Mouse (Mus musculus) CH12.LX (cell line): ENCODE data around the gene Dcaf12. TPM values are rescaled to one million over a fixed set of nuclear protein-coding genes. Genes with fewer than 3 reads are reported as not detected.

ENCODE experiments used
- DNase-seq: peaks from one replicate; pipeline ENCODE4 v3.0.0-alpha.2; 2013; ENCODE audit errors: extremely low read depth
- H3K27ac ChIP-seq: 2 replicates; pipeline ENCODE4 v1.5.1; 2012; ENCODE audit warnings: low read depth, mild to moderate bottlenecking, control low read depth, moderate library complexity; ENCODE audit not compliant: insufficient read depth
- H3K27me3 ChIP-seq: replicated peaks from 2 replicates; pipeline ENCODE3; 2012; ENCODE audit warnings: inconsistent platforms
- H3K36me3 ChIP-seq, 2 experiments: replicated peaks in 1 of 2; 2 replicates each; pipeline versions ENCODE3 to v1.6.1; 2012; ENCODE audit warnings: inconsistent platforms in 1 of 2, low read length in 1 of 2, mild to moderate bottlenecking in 1 of 2, mixed read lengths in 1 of 2, moderate library complexity in 1 of 2; ENCODE audit not compliant: control insufficient read depth in 1 of 2, insufficient read depth in 1 of 2
- H3K4me1 ChIP-seq, 2 experiments: 2 replicates each; pipeline ENCODE4 v1.6.1; 2012; ENCODE audit warnings: inconsistent platforms in 1 of 2, moderate library complexity in 1 of 2; ENCODE audit not compliant: insufficient read depth in 2 of 2, control insufficient read depth in 1 of 2
- H3K4me2 ChIP-seq: 2 replicates; pipeline ENCODE4 v1.6.1; 2012; ENCODE audit warnings: low read depth, mild to moderate bottlenecking, control low read depth; ENCODE audit not compliant: poor library complexity, insufficient read depth, severe bottlenecking
- H3K4me3 ChIP-seq, 3 experiments: fragments of 150-350 bp in 1 of 3; sonication (generic) in 1 of 3; replicated peaks in 1 of 3; 2 replicates each; pipeline versions ENCODE3 to v1.5.1; 2011 to 2012; ENCODE audit warnings: low read depth in 2 of 3, low read length in 2 of 3, mild to moderate bottlenecking in 2 of 3, moderate library complexity in 2 of 3, control low read depth in 1 of 3, improper control_type of control experiment in 1 of 3, inconsistent platforms in 1 of 3, mixed read lengths in 1 of 3; ENCODE audit not compliant: poor library complexity in 1 of 3
- H3K79me2 ChIP-seq: replicated peaks from 2 replicates; pipeline ENCODE4 v1.6.1; 2012; ENCODE audit warnings: mild to moderate bottlenecking, moderate library complexity; ENCODE audit not compliant: control insufficient read depth, poor library complexity, insufficient read depth, severe bottlenecking; ENCODE audit errors: extremely low read depth
- H3K9ac ChIP-seq: 2 replicates; pipeline ENCODE4 v1.6.1; 2012; ENCODE audit warnings: low read depth, mild to moderate bottlenecking, control low read depth, moderate library complexity; ENCODE audit not compliant: insufficient read depth
- H3K9me3 ChIP-seq: replicated peaks from 2 replicates; pipeline ENCODE3; 2012; ENCODE audit warnings: low read length, inconsistent platforms, mixed read lengths
- BHLHE40 ChIP-seq: IDR thresholded peaks from 2 replicates; pipeline ENCODE4 v1.6.1; 2011; ENCODE audit warnings: mild to moderate bottlenecking, low read depth, low read length, improper control_type of control experiment
- CHD2 ChIP-seq: IDR thresholded peaks from 2 replicates; pipeline ENCODE4 v1.6.1; 2011; ENCODE audit warnings: low read length, improper control_type of control experiment
- ELF1 ChIP-seq: IDR thresholded peaks from 2 replicates; pipeline ENCODE4 v1.6.1; 2014; ENCODE audit warnings: low read depth, mild to moderate bottlenecking, inconsistent platforms, low read length, improper control_type of control experiment
- GABPA ChIP-seq: IDR thresholded peaks from 2 replicates; pipeline ENCODE4 v1.6.1; 2012; ENCODE audit warnings: low read depth, low read length, improper control_type of control experiment, inconsistent platforms; ENCODE audit not compliant: insufficient replicate concordance
- JUND ChIP-seq: conservative IDR thresholded peaks from 2 replicates; pipeline ENCODE4 v1.6.1; 2011; ENCODE audit warnings: low read depth, low read length, improper control_type of control experiment
- MAFK ChIP-seq: IDR thresholded peaks from 2 replicates; pipeline ENCODE4 v1.6.1; 2011; ENCODE audit warnings: low read length, improper control_type of control experiment; ENCODE audit not compliant: insufficient replicate concordance
- MAX ChIP-seq: IDR thresholded peaks from 2 replicates; pipeline ENCODE4 v1.6.1; 2011; ENCODE audit warnings: low read length, improper control_type of control experiment
- MYC ChIP-seq: IDR thresholded peaks from 2 replicates; pipeline ENCODE4 v1.6.1; 2011; ENCODE audit warnings: low read depth, mild to moderate bottlenecking, improper control_type of control experiment, low read length
- NELFE ChIP-seq: IDR thresholded peaks from 2 replicates; pipeline ENCODE4 v1.6.1; 2011; ENCODE audit warnings: low read depth, low read length, improper control_type of control experiment
- PAX5 ChIP-seq: IDR thresholded peaks from 2 replicates; pipeline ENCODE4 v1.6.1; 2012; ENCODE audit warnings: low read length, inconsistent platforms, mixed read lengths
- POLR2A ChIP-seq: IDR thresholded peaks from 2 replicates; pipeline ENCODE4 v1.6.1; 2011; ENCODE audit warnings: low read depth, mild to moderate bottlenecking, improper control_type of control experiment, low read length
- POLR2AphosphoS2 ChIP-seq: IDR thresholded peaks from 2 replicates; pipeline ENCODE4 v1.6.1; 2011; ENCODE audit warnings: low read depth, low read length, improper control_type of control experiment
- RCOR1 ChIP-seq: conservative IDR thresholded peaks from 2 replicates; pipeline ENCODE4 v1.6.1; 2012; ENCODE audit warnings: low read depth, mild to moderate bottlenecking, inconsistent platforms, low read length, improper control_type of control experiment
- SMC3 ChIP-seq: IDR thresholded peaks from 2 replicates; pipeline ENCODE4 v1.6.1; 2011; ENCODE audit warnings: low read depth, low read length, improper control_type of control experiment
- USF1 ChIP-seq: IDR thresholded peaks from 2 replicates; pipeline ENCODE4 v1.6.1; 2014; ENCODE audit warnings: low read depth, mild to moderate bottlenecking, inconsistent platforms, low read length, improper control_type of control experiment
- USF2 ChIP-seq: conservative IDR thresholded peaks from 2 replicates; pipeline ENCODE4 v1.6.1; 2011; ENCODE audit warnings: low read depth, low read length, improper control_type of control experiment
- dilution Hi-C: fragments of 300-500 bp; cut with MboI; formaldehyde crosslinking; loops from 2 replicates; pipeline ENCODE4 v1.14.3; 2020; ENCODE audit warnings: low sequenced_read_pairs; ENCODE audit not compliant: extremely low pct_unique_long_range_greater_than_20kb, extremely low pct_ligation_motif_present
- in situ Hi-C: fragments of 300-500 bp; cut with MboI; formaldehyde crosslinking; loops from 3 replicates; pipeline ENCODE4 v1.14.3; 2019; ENCODE audit warnings: low sequenced_read_pairs, low pct_ligation_motif_present, low pct_unique_long_range_greater_than_20kb, mixed read lengths
- polyA plus RNA-seq: library from polyadenylated mRNA; unstranded; fragments of >175 nt; gene quantifications from 2 replicates; pipeline ENCODE4 v1.2.1, GENCODE M21; 2012; ENCODE audit warnings: low read depth; ENCODE audit not compliant: insufficient read length
- total RNA-seq, 2 experiments: library from RNA; depleted of rRNA; stranded (reverse); fragments of 300-350 nt in 1 of 2; fragments of >200 nt in 1 of 2; gene quantifications; 2 replicates each; pipeline ENCODE4 v1.2.3; 2012 to 2014

Gene Dcaf12
- total and polyA plus RNA-seq, 3 experiments, result 31.3 to 42.0 (median 33.7) TPM

GRCm38 (mm10) chr4:41295507-41295906 is 19.2 kb downstream of the Dcaf12 start:
- no peak overlapping the region for H3K4me2 ChIP-seq
- in situ Hi-C loops, result no loop called here
- dilution Hi-C loops, result no loop called here
- peak; percentile 36 for DNase-seq
- H3K9me3 ChIP-seq, result no peaks in the 10 kb centered on the region
- no peak overlapping the region for H3K27ac ChIP-seq
- H3K4me3 ChIP-seq, result no peak overlapping the region
- no peak overlapping the region for H3K9ac ChIP-seq
- H3K79me2 ChIP-seq, result no peaks in the 10 kb centered on the region
- TF ChIP-seq BHLHE40 (0 out of 2 replicates have a peak, but pooled peaks have one; percentile 19), MAFK (no peak), GABPA (no peak), JUND (peak; percentile 63)
- peaks cover 10 to 32% of the 10 kb centered on the region in 2 experiments for H3K4me1 ChIP-seq
- peaks cover 78 to 94% of the 10 kb centered on the region in 2 experiments for H3K36me3 ChIP-seq
- H3K27me3 ChIP-seq, result no peaks in the 10 kb centered on the region

- H3K36me3 ChIP-seq, result peaks cover 66 to 87% of the 10 kb centered on the region in 2 experiments
- in situ Hi-C loops (no loop called here), dilution Hi-C loops (no loop called here)
- H3K4me1 ChIP-seq, result peaks cover 4 to 21% of the 10 kb centered on the region in 2 experiments; a peak in 3 of 4 replicates
- H3K4me2 ChIP-seq, result no peak overlapping the region
- no peak overlapping the region for H3K27ac ChIP-seq
- H3K79me2 ChIP-seq, result no peaks in the 10 kb centered on the region
- no peaks in the 10 kb centered on the region for H3K27me3 ChIP-seq
- H3K9ac ChIP-seq, result no peak overlapping the region
- DNase-seq, result no peak
- no peaks in the 10 kb centered on the region for H3K9me3 ChIP-seq
- TF ChIP-seq JUND (no peak), USF2 (no peak), GABPA (no peak), USF1 (no peak), PAX5 (no peak), POLR2A (no peak), RCOR1 (no peak), NELFE (no peak), SMC3 (no peak), CHD2 (no peak), MYC (no peak), ELF1 (no peak)
- TF ChIP-seq, all 38 proteins: peak for 0
- no peak overlapping the region for H3K4me3 ChIP-seq
Measured at GRCm38 (mm10) chr4:41293907-41294306, 20.8 kb downstream of the Dcaf12 start.

- H3K4me3 ChIP-seq, result no peak overlapping the region
- 0 out of 4 replicates have a peak, but pooled peaks cover 0 to 2% of the 10 kb centered on the region in 2 experiments for H3K4me1 ChIP-seq
- H3K27ac ChIP-seq, result no peak overlapping the region
- no peaks in the 10 kb centered on the region for H3K9me3 ChIP-seq
- in situ Hi-C loops (no loop called here), dilution Hi-C loops (no loop called here)
- H3K9ac ChIP-seq, result no peak overlapping the region
- H3K36me3 ChIP-seq, result peaks cover 37 to 51% of the 10 kb centered on the region in 2 experiments
- H3K4me2 ChIP-seq, result no peak overlapping the region
- TF ChIP-seq MAX, result no peak
- no peak; the same call in 1 of the 2 replicates for TF ChIP-seq POLR2AphosphoS2
- H3K27me3 ChIP-seq, result no peaks in the 10 kb centered on the region
- H3K79me2 ChIP-seq, result no peaks in the 10 kb centered on the region
- DNase-seq, result no peak
Measured at GRCm38 (mm10) chr4:41289802-41290201, 24.9 kb downstream of the Dcaf12 start.
